Mouse (Mus musculus): ENCODE measurements around the gene Alg5.
"Not testable (repeated sequence)": the region's sequence is repeated elsewhere in the genome, so short reads cannot be mapped to it uniquely, and the experiment has no call there.

Alg5 gene

GRCm38 (mm10) chr3:54741965-54742364 lies 6.6 kb downstream of the Alg5 start:
- DNase-seq, result no peak

- no peak for DNase-seq
Measured at GRCm38 (mm10) chr3:54745799-54746198, 10.5 kb downstream of the Alg5 start.

- no peak for DNase-seq
Measured at GRCm38 (mm10) chr3:54753411-54753810, 18.1 kb downstream of the Alg5 start.

- peak; percentile 84 for DNase-seq
Measured at GRCm38 (mm10) chr3:54755145-54756041, 20.1 kb downstream of the Alg5 start, which contains the start of gene Smad9. Smad9 (plus strand) TSS chr3:54755582.

- peak; percentile 48 for DNase-seq
Measured at GRCm38 (mm10) chr3:54756058-54756457, 20.7 kb downstream of the Alg5 start.

GRCm38 (mm10) chr3:54757446-54757845 lies 22.1 kb downstream of the Alg5 start:
- DNase-seq, result no peak

- no peak for DNase-seq
Measured at GRCm38 (mm10) chr3:54759211-54759610, 23.9 kb downstream of the Alg5 start.

- DNase-seq, result no peak
Measured at GRCm38 (mm10) chr3:54760321-54761115, 25.2 kb downstream of the Alg5 start.

- no peak for DNase-seq
Measured at GRCm38 (mm10) chr3:54761258-54761657, 25.9 kb downstream of the Alg5 start.

- peak; percentile 60 for DNase-seq
Measured at GRCm38 (mm10) chr3:54764418-54764817, 29.1 kb downstream of the Alg5 start.

- DNase-seq, result not testable (repeated sequence)
Measured at GRCm38 (mm10) chr3:54765521-54765920, 30.2 kb downstream of the Alg5 start.

- DNase-seq, result no peak
Measured at GRCm38 (mm10) chr3:54766034-54766433, 30.7 kb downstream of the Alg5 start.

- no peak for DNase-seq
Measured at GRCm38 (mm10) chr3:54766811-54767210, 31.5 kb downstream of the Alg5 start.

- DNase-seq, result no peak
Measured at GRCm38 (mm10) chr3:54768592-54768991, 33.3 kb downstream of the Alg5 start.

- DNase-seq, result no peak
Measured at GRCm38 (mm10) chr3:54769349-54770275, 34.3 kb downstream of the Alg5 start.

GRCm38 (mm10) chr3:54773613-54774012 lies 38.3 kb downstream of the Alg5 start:
- DNase-seq, result no peak

GRCm38 (mm10) chr3:54775989-54776631 lies 40.8 kb downstream of the Alg5 start:
- DNase-seq, result no peak

GRCm38 (mm10) chr3:54790601-54791000 lies 55.3 kb downstream of the Alg5 start:
- no peak for DNase-seq

GRCm38 (mm10) chr3:54791822-54792677 lies 56.7 kb downstream of the Alg5 start:
- no peak for DNase-seq

GRCm38 (mm10) chr3:54793762-54794161 lies 58.4 kb downstream of the Alg5 start:
- DNase-seq, result no peak

GRCm38 (mm10) chr3:54795379-54795778 lies 60.0 kb downstream of the Alg5 start:
- DNase-seq, result no peak

Data from cerebellum, adult 11-12 months (tissue).